In the genomic region with DNA sequence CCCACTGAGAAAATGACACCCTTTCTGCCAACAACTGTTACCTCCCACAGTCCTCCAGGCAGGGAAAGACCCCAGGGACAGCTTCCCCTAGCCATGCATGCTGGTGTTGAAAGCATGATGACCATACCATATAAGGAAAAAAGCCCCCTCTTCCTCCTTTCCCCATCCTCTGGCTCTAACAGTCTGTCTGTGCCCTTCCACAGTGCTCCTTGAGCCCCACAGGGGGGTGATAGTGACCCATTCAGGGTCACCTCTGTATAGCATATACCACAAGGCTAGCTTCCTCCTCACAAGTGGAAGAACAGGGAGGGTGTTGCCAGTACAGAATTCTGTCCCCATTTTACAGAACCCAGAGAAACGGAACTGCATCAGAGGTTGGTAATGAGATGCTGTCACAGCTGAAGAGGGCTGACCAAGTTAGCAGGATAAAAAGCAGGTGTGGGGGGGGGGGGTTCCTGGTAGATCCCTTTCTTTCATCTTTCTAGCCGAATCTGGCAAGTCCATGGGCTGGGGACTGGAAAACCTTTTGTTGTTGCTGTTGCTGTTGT, we compare ENCODE assay signal across 21 mouse cellular contexts.
A peak's percentile ranks its signal among the peaks of the same experiment; 100 is the strongest.
DNase-seq lines count a peak whose midpoint lies in the region; ATAC-seq and TF ChIP-seq lines count a peak whose summit lies in the region.
"Had no signal": no experiment of that assay in that cellular context is flagged by ENCODE, and none has a peak within 500 bp of the region (broad histone marks: within the 10 kb centered on the region; RNA-seq: fewer than 3 reads in every experiment).

No protein-coding gene starts in this region.

- no peak for TF ChIP-seq EP300 in stomach, postnatal 0 days (optimal IDR thresholded peaks at IDR 0.05)

- no peak overlapping the region for H3K27ac ChIP-seq in forebrain, embryonic 11.5 days (ENCODE audit: low read depth, low read length)
- no peak overlapping the region for H3K27ac ChIP-seq in forebrain, embryonic 14.5 days (ENCODE audit: low read depth, low read length)
- H3K27ac ChIP-seq in hindbrain, embryonic 12.5 days = no peak overlapping the region
- no peak overlapping the region for H3K27ac ChIP-seq in hindbrain, embryonic 14.5 days
- H3K27ac ChIP-seq in midbrain, embryonic 13.5 days = no peak overlapping the region
- H3K27ac ChIP-seq in midbrain, embryonic 10.5 days (replicated peaks) = no peak overlapping the region; the same call in 1 of the 2 replicates
- H3K27ac ChIP-seq in stomach, postnatal 0 days (replicated peaks) = no peak overlapping the region
- H3K27ac ChIP-seq: embryonic facial prominence, embryonic 12.5 days; gastrocnemius, adult 2 months; heart, embryonic 13.5 days had no signal

- H3K4me2 ChIP-seq in forebrain, embryonic 11.5 days (ENCODE audit: low read depth, low read length, severe bottlenecking) = no peak overlapping the region
- H3K4me2 ChIP-seq in forebrain, embryonic 14.5 days (ENCODE audit: low read length) = no peak overlapping the region
- H3K4me2 ChIP-seq in hindbrain, embryonic 12.5 days (replicated peaks) = no peak overlapping the region
- no peak overlapping the region for H3K4me2 ChIP-seq in hindbrain, embryonic 14.5 days (replicated peaks)
- no peak overlapping the region for H3K4me2 ChIP-seq in midbrain, embryonic 13.5 days (replicated peaks)
- no peak overlapping the region for H3K4me2 ChIP-seq in stomach, postnatal 0 days (replicated peaks; ENCODE audit: low read depth)
- H3K4me2 ChIP-seq: embryonic facial prominence, embryonic 12.5 days; heart, embryonic 13.5 days had no signal

- H3K36me3 ChIP-seq in forebrain, embryonic 11.5 days (ENCODE audit: control insufficient read depth, insufficient read depth, low read length) = no peaks in the 10 kb centered on the region
- no peaks in the 10 kb centered on the region for H3K36me3 ChIP-seq in forebrain, embryonic 14.5 days (ENCODE audit: control insufficient read depth, insufficient read depth, low read length)
- H3K36me3 ChIP-seq in hindbrain, embryonic 12.5 days = no peaks in the 10 kb centered on the region
- H3K36me3 ChIP-seq in hindbrain, embryonic 14.5 days (replicated peaks; ENCODE audit: control insufficient read depth, insufficient read depth) = no peaks in the 10 kb centered on the region
- no peaks in the 10 kb centered on the region for H3K36me3 ChIP-seq in midbrain, embryonic 13.5 days
- H3K36me3 ChIP-seq in midbrain, embryonic 10.5 days = no peaks in the 10 kb centered on the region
- no peaks in the 10 kb centered on the region for H3K36me3 ChIP-seq in stomach, postnatal 0 days (ENCODE audit: control insufficient read depth, insufficient read depth, low read length)
- H3K36me3 ChIP-seq: embryonic facial prominence, embryonic 12.5 days; G1E; heart, embryonic 13.5 days had no signal

- no peaks in the 10 kb centered on the region for H3K4me1 ChIP-seq in forebrain, embryonic 11.5 days (replicated peaks; ENCODE audit: control insufficient read depth, insufficient read depth, low read length)
- H3K4me1 ChIP-seq in forebrain, embryonic 14.5 days (ENCODE audit: control insufficient read depth, insufficient read depth, low read length) = no peaks in the 10 kb centered on the region
- peaks cover 11% of the 10 kb centered on the region for H3K4me1 ChIP-seq in hindbrain, embryonic 12.5 days
- peaks cover 7% of the 10 kb centered on the region; the same call in 1 of the 2 replicates for H3K4me1 ChIP-seq in hindbrain, embryonic 14.5 days (replicated peaks; ENCODE audit: control insufficient read depth, insufficient read depth, low read length)
- H3K4me1 ChIP-seq in midbrain, embryonic 13.5 days (replicated peaks) = peaks cover 15% of the 10 kb centered on the region
- H3K4me1 ChIP-seq in midbrain, embryonic 10.5 days = peaks cover 11% of the 10 kb centered on the region
- no peaks in the 10 kb centered on the region for H3K4me1 ChIP-seq in stomach, postnatal 0 days (replicated peaks; ENCODE audit: control insufficient read depth, insufficient read depth)

- H3K9ac ChIP-seq in forebrain, embryonic 11.5 days (ENCODE audit: low read length) = no peak overlapping the region
- H3K9ac ChIP-seq in forebrain, embryonic 14.5 days (ENCODE audit: low read length) = no peak overlapping the region
- H3K9ac ChIP-seq in hindbrain, embryonic 12.5 days = no peak overlapping the region
- H3K9ac ChIP-seq in hindbrain, embryonic 14.5 days = no peak overlapping the region
- no peak overlapping the region for H3K9ac ChIP-seq in midbrain, embryonic 13.5 days (replicated peaks)
- no peak overlapping the region for H3K9ac ChIP-seq in stomach, postnatal 0 days (ENCODE audit: low read length)
- H3K9ac ChIP-seq: embryonic facial prominence, embryonic 12.5 days; heart, embryonic 13.5 days had no signal

- DNase-seq in forebrain, embryonic 11.5 days (ENCODE audit: low spot score) = peak; percentile 51
- no peak for DNase-seq in forebrain, embryonic 14.5 days (ENCODE audit: low spot score)
- no peak for DNase-seq in hindbrain, embryonic 14.5 days (ENCODE audit: low spot score)
- DNase-seq in midbrain, embryonic 10.5 days (ENCODE audit: low spot score) = no peak
- DNase-seq in stomach, postnatal 0 days (ENCODE audit: low spot score) = no peak
- DNase-seq: adrenal gland, adult 8-10 months; adrenal gland, postnatal 36 days; cerebellum, adult 11 months; cerebellum, adult 8-10 months; cerebellum, postnatal 14 days; gastrocnemius, adult 2 months; gastrocnemius, postnatal 25 days; heart, postnatal 4 days had no signal

- 49% methylated on average over 2 of the region's 2 CpGs for WGBS in forebrain, embryonic 11.5 days
- WGBS in forebrain, embryonic 14.5 days = 32% methylated on average over 2 of the region's 2 CpGs
- 43% methylated on average over 2 of the region's 2 CpGs for WGBS in hindbrain, embryonic 12.5 days
- 42% methylated on average over 2 of the region's 2 CpGs for WGBS in hindbrain, embryonic 14.5 days
- 42% methylated on average over 2 of the region's 2 CpGs for WGBS in midbrain, embryonic 13.5 days
- 30% methylated on average over 2 of the region's 2 CpGs for WGBS in midbrain, embryonic 10.5 days
- WGBS in stomach, postnatal 0 days = 64% methylated on average over 2 of the region's 2 CpGs

- 0 out of 2 replicates have a peak, but pooled peaks have one; percentile 5 for TF ChIP-seq CTCF in stomach, postnatal 0 days (IDR thresholded peaks at IDR 0.05; ENCODE audit: low read depth)

- no peaks in the 10 kb centered on the region for H3K9me3 ChIP-seq in forebrain, embryonic 11.5 days (ENCODE audit: control insufficient read depth, low read length)
- no peaks in the 10 kb centered on the region for H3K9me3 ChIP-seq in forebrain, embryonic 14.5 days (replicated peaks; ENCODE audit: control insufficient read depth, low read length)
- H3K9me3 ChIP-seq in hindbrain, embryonic 12.5 days (replicated peaks) = no peaks in the 10 kb centered on the region
- H3K9me3 ChIP-seq in hindbrain, embryonic 14.5 days (ENCODE audit: control insufficient read depth, low read length) = no peaks in the 10 kb centered on the region
- no peaks in the 10 kb centered on the region for H3K9me3 ChIP-seq in midbrain, embryonic 13.5 days
- H3K9me3 ChIP-seq in midbrain, embryonic 10.5 days (replicated peaks) = no peaks in the 10 kb centered on the region
- no peaks in the 10 kb centered on the region for H3K9me3 ChIP-seq in stomach, postnatal 0 days (ENCODE audit: control insufficient read depth, low read length)
- H3K9me3 ChIP-seq: embryonic facial prominence, embryonic 12.5 days; heart, embryonic 13.5 days had no signal

- no peak; the same call in 1 of the 2 replicates for ATAC-seq in forebrain, embryonic 11.5 days (replicated peaks; ENCODE audit: low FRiP score)
- no peak for ATAC-seq in forebrain, embryonic 14.5 days
- 0 out of 2 replicates have a peak, but pooled peaks have one; percentile 38 for ATAC-seq in hindbrain, embryonic 12.5 days (ENCODE audit: low FRiP score)
- ATAC-seq in hindbrain, embryonic 14.5 days (ENCODE audit: low FRiP score) = no peak
- 0 out of 2 replicates have a peak, but pooled peaks have one; percentile 24 for ATAC-seq in midbrain, embryonic 13.5 days
- ATAC-seq in stomach, postnatal 0 days (ENCODE audit: low FRiP score, low TSS enrichment) = no peak
- ATAC-seq: hindbrain, embryonic 16.5 days; inflammation-experienced regulatory T-cells, adult 6 months; intestine, postnatal 0 days had no signal

- H3K27me3 ChIP-seq in forebrain, embryonic 11.5 days (ENCODE audit: control insufficient read depth, insufficient read depth, low read length) = no peaks in the 10 kb centered on the region
- no peaks in the 10 kb centered on the region for H3K27me3 ChIP-seq in forebrain, embryonic 14.5 days (replicated peaks; ENCODE audit: control insufficient read depth, insufficient read depth, low read length)
- no peaks in the 10 kb centered on the region for H3K27me3 ChIP-seq in hindbrain, embryonic 12.5 days
- H3K27me3 ChIP-seq in hindbrain, embryonic 14.5 days (ENCODE audit: control insufficient read depth, insufficient read depth, low read length) = no peaks in the 10 kb centered on the region
- no peaks in the 10 kb centered on the region for H3K27me3 ChIP-seq in midbrain, embryonic 13.5 days
- no peaks in the 10 kb centered on the region for H3K27me3 ChIP-seq in midbrain, embryonic 10.5 days (ENCODE audit: low read depth, poor library complexity, severe bottlenecking)
- no peaks in the 10 kb centered on the region for H3K27me3 ChIP-seq in stomach, postnatal 0 days (ENCODE audit: control insufficient read depth, insufficient read depth, low read length)
- H3K27me3 ChIP-seq: embryonic facial prominence, embryonic 12.5 days; heart, embryonic 13.5 days had no signal

- no peak overlapping the region for H3K4me3 ChIP-seq in forebrain, embryonic 11.5 days (ENCODE audit: low read depth, low read length)
- H3K4me3 ChIP-seq in forebrain, embryonic 14.5 days (ENCODE audit: low read depth, low read length) = no peak overlapping the region
- no peak overlapping the region for H3K4me3 ChIP-seq in hindbrain, embryonic 12.5 days
- H3K4me3 ChIP-seq in hindbrain, embryonic 14.5 days (replicated peaks; ENCODE audit: low read length) = no peak overlapping the region
- H3K4me3 ChIP-seq in midbrain, embryonic 13.5 days (replicated peaks) = no peak overlapping the region
- no peak overlapping the region for H3K4me3 ChIP-seq in midbrain, embryonic 10.5 days
- no peak overlapping the region for H3K4me3 ChIP-seq in stomach, postnatal 0 days (ENCODE audit: low read depth, low read length)
- H3K4me3 ChIP-seq: embryonic facial prominence, embryonic 12.5 days; gastrocnemius, adult 2 months; heart, embryonic 13.5 days had no signal

Comparison
In these comparisons a context has a peak if more than half of its experiments do, and no peak if none do; other contexts are left out.
1. ATAC-seq: peak in hindbrain, embryonic 12.5 days (single experiment) and midbrain, embryonic 13.5 days (single experiment); none in forebrain, embryonic 11.5 days (single experiment), forebrain, embryonic 14.5 days (single experiment), hindbrain, embryonic 14.5 days (single experiment) and stomach, postnatal 0 days (single experiment).